Mouse (Mus musculus) CH12.LX (cell line): ENCODE results near the gene Mea1. TPM values are rescaled to one million over a fixed set of nuclear protein-coding genes. Genes with fewer than 3 reads are reported as not detected.

Experiments
- DNase-seq: peaks from one replicate; pipeline ENCODE4 v3.0.0-alpha.2; 2013; ENCODE audit errors: extremely low read depth
- H3K27ac ChIP-seq: 2 replicates; pipeline ENCODE4 v1.5.1; 2012; ENCODE audit warnings: low read depth, mild to moderate bottlenecking, control low read depth, moderate library complexity; ENCODE audit not compliant: insufficient read depth
- H3K27me3 ChIP-seq: replicated peaks from 2 replicates; pipeline ENCODE3; 2012; ENCODE audit warnings: inconsistent platforms
- H3K36me3 ChIP-seq, 2 experiments: replicated peaks in 1 of 2; 2 replicates each; pipeline versions ENCODE3 to v1.6.1; 2012; ENCODE audit warnings: inconsistent platforms in 1 of 2, low read length in 1 of 2, mild to moderate bottlenecking in 1 of 2, mixed read lengths in 1 of 2, moderate library complexity in 1 of 2; ENCODE audit not compliant: control insufficient read depth in 1 of 2, insufficient read depth in 1 of 2
- H3K4me1 ChIP-seq, 2 experiments: 2 replicates each; pipeline ENCODE4 v1.6.1; 2012; ENCODE audit warnings: inconsistent platforms in 1 of 2, moderate library complexity in 1 of 2; ENCODE audit not compliant: insufficient read depth in 2 of 2, control insufficient read depth in 1 of 2
- H3K4me2 ChIP-seq: 2 replicates; pipeline ENCODE4 v1.6.1; 2012; ENCODE audit warnings: low read depth, mild to moderate bottlenecking, control low read depth; ENCODE audit not compliant: poor library complexity, insufficient read depth, severe bottlenecking
- H3K4me3 ChIP-seq, 3 experiments: fragments of 150-350 bp in 1 of 3; sonication (generic) in 1 of 3; replicated peaks in 1 of 3; 2 replicates each; pipeline versions ENCODE3 to v1.5.1; 2011 to 2012; ENCODE audit warnings: low read depth in 2 of 3, low read length in 2 of 3, mild to moderate bottlenecking in 2 of 3, moderate library complexity in 2 of 3, control low read depth in 1 of 3, improper control_type of control experiment in 1 of 3, inconsistent platforms in 1 of 3, mixed read lengths in 1 of 3; ENCODE audit not compliant: poor library complexity in 1 of 3
- H3K79me2 ChIP-seq: replicated peaks from 2 replicates; pipeline ENCODE4 v1.6.1; 2012; ENCODE audit warnings: mild to moderate bottlenecking, moderate library complexity; ENCODE audit not compliant: control insufficient read depth, poor library complexity, insufficient read depth, severe bottlenecking; ENCODE audit errors: extremely low read depth
- H3K9ac ChIP-seq: 2 replicates; pipeline ENCODE4 v1.6.1; 2012; ENCODE audit warnings: low read depth, mild to moderate bottlenecking, control low read depth, moderate library complexity; ENCODE audit not compliant: insufficient read depth
- H3K9me3 ChIP-seq: replicated peaks from 2 replicates; pipeline ENCODE3; 2012; ENCODE audit warnings: low read length, inconsistent platforms, mixed read lengths
- BHLHE40 ChIP-seq: IDR thresholded peaks from 2 replicates; pipeline ENCODE4 v1.6.1; 2011; ENCODE audit warnings: mild to moderate bottlenecking, low read depth, low read length, improper control_type of control experiment
- CHD1 ChIP-seq: IDR thresholded peaks from 2 replicates; pipeline ENCODE4 v1.6.1; 2012; ENCODE audit warnings: low read depth, low read length, improper control_type of control experiment, inconsistent platforms
- CHD2 ChIP-seq: IDR thresholded peaks from 2 replicates; pipeline ENCODE4 v1.6.1; 2011; ENCODE audit warnings: low read length, improper control_type of control experiment
- CTCF ChIP-seq, 2 experiments: IDR thresholded peaks in 1 of 2; conservative IDR thresholded peaks in 1 of 2; 2 replicates each; pipeline ENCODE4 v1.5.1; 2011 to 2012; ENCODE audit warnings: low read depth in 2 of 2, low read length in 2 of 2, improper control_type of control experiment in 1 of 2, inconsistent platforms in 1 of 2, mild to moderate bottlenecking in 1 of 2, moderate library complexity in 1 of 2
- E2F4 ChIP-seq: IDR thresholded peaks from 2 replicates; pipeline ENCODE4 v1.6.1; 2011; ENCODE audit warnings: low read depth, low read length, improper control_type of control experiment; ENCODE audit not compliant: insufficient replicate concordance
- ELF1 ChIP-seq: IDR thresholded peaks from 2 replicates; pipeline ENCODE4 v1.6.1; 2014; ENCODE audit warnings: low read depth, mild to moderate bottlenecking, inconsistent platforms, low read length, improper control_type of control experiment
- EP300 ChIP-seq: IDR thresholded peaks from 2 replicates; pipeline ENCODE4 v1.6.1; 2011; ENCODE audit warnings: low read length, improper control_type of control experiment
- ETS1 ChIP-seq: conservative IDR thresholded peaks from 2 replicates; pipeline ENCODE4 v1.6.1; 2012; ENCODE audit warnings: low read depth, mild to moderate bottlenecking, inconsistent platforms, low read length, improper control_type of control experiment, moderate library complexity
- GABPA ChIP-seq: IDR thresholded peaks from 2 replicates; pipeline ENCODE4 v1.6.1; 2012; ENCODE audit warnings: low read depth, low read length, improper control_type of control experiment, inconsistent platforms; ENCODE audit not compliant: insufficient replicate concordance
- HCFC1 ChIP-seq: IDR thresholded peaks from 2 replicates; pipeline ENCODE4 v1.6.1; 2012; ENCODE audit warnings: low read depth, mild to moderate bottlenecking, inconsistent platforms, low read length, improper control_type of control experiment
- IRF4 ChIP-seq: IDR thresholded peaks from 2 replicates; pipeline ENCODE4 v1.6.1; 2014; ENCODE audit warnings: low read depth, mild to moderate bottlenecking, inconsistent platforms, low read length, improper control_type of control experiment
- JUN ChIP-seq: IDR thresholded peaks from 2 replicates; pipeline ENCODE4 v1.6.1; 2011; ENCODE audit warnings: low read depth, mild to moderate bottlenecking, low read length, improper control_type of control experiment, moderate library complexity; ENCODE audit not compliant: insufficient read depth
- JUND ChIP-seq: conservative IDR thresholded peaks from 2 replicates; pipeline ENCODE4 v1.6.1; 2011; ENCODE audit warnings: low read depth, low read length, improper control_type of control experiment
- MAX ChIP-seq: IDR thresholded peaks from 2 replicates; pipeline ENCODE4 v1.6.1; 2011; ENCODE audit warnings: low read length, improper control_type of control experiment
- MAZ ChIP-seq: IDR thresholded peaks from 2 replicates; pipeline ENCODE4 v1.6.1; 2012; ENCODE audit warnings: low read depth, mild to moderate bottlenecking, inconsistent platforms, low read length, improper control_type of control experiment, moderate library complexity
- MEF2A ChIP-seq: IDR thresholded peaks from 2 replicates; pipeline ENCODE4 v1.6.1; 2014; ENCODE audit warnings: low read depth, mild to moderate bottlenecking, inconsistent platforms, low read length, improper control_type of control experiment, borderline replicate concordance
- MYC ChIP-seq: IDR thresholded peaks from 2 replicates; pipeline ENCODE4 v1.6.1; 2011; ENCODE audit warnings: low read depth, mild to moderate bottlenecking, improper control_type of control experiment, low read length
- NELFE ChIP-seq: IDR thresholded peaks from 2 replicates; pipeline ENCODE4 v1.6.1; 2011; ENCODE audit warnings: low read depth, low read length, improper control_type of control experiment
- PAX5 ChIP-seq: IDR thresholded peaks from 2 replicates; pipeline ENCODE4 v1.6.1; 2012; ENCODE audit warnings: low read length, inconsistent platforms, mixed read lengths
- POLR2A ChIP-seq: IDR thresholded peaks from 2 replicates; pipeline ENCODE4 v1.6.1; 2011; ENCODE audit warnings: low read depth, mild to moderate bottlenecking, improper control_type of control experiment, low read length
- RAD21 ChIP-seq: IDR thresholded peaks from 2 replicates; pipeline ENCODE4 v1.6.1; 2011; ENCODE audit warnings: low read depth, mild to moderate bottlenecking, low read length, improper control_type of control experiment, moderate library complexity
- RCOR1 ChIP-seq: conservative IDR thresholded peaks from 2 replicates; pipeline ENCODE4 v1.6.1; 2012; ENCODE audit warnings: low read depth, mild to moderate bottlenecking, inconsistent platforms, low read length, improper control_type of control experiment
- SIN3A ChIP-seq: IDR thresholded peaks from 2 replicates; pipeline ENCODE4 v1.6.1; 2012; ENCODE audit warnings: low read length, improper control_type of control experiment, inconsistent platforms
- SMC3 ChIP-seq: IDR thresholded peaks from 2 replicates; pipeline ENCODE4 v1.6.1; 2011; ENCODE audit warnings: low read depth, low read length, improper control_type of control experiment
- TBP ChIP-seq: conservative IDR thresholded peaks from 2 replicates; pipeline ENCODE4 v1.6.1; 2011; ENCODE audit warnings: low read depth, low read length, improper control_type of control experiment
- UBTF ChIP-seq: IDR thresholded peaks from 2 replicates; pipeline ENCODE4 v1.6.1; 2012; ENCODE audit warnings: low read depth, mild to moderate bottlenecking, inconsistent platforms, low read length, improper control_type of control experiment, moderate library complexity
- USF1 ChIP-seq: IDR thresholded peaks from 2 replicates; pipeline ENCODE4 v1.6.1; 2014; ENCODE audit warnings: low read depth, mild to moderate bottlenecking, inconsistent platforms, low read length, improper control_type of control experiment
- ZKSCAN1 ChIP-seq: IDR thresholded peaks from 2 replicates; pipeline ENCODE4 v1.6.1; 2012; ENCODE audit warnings: low read depth, inconsistent platforms, low read length, improper control_type of control experiment, borderline replicate concordance
- ZNF384 ChIP-seq: IDR thresholded peaks from 2 replicates; pipeline ENCODE4 v1.6.1; 2012; ENCODE audit warnings: low read depth, low read length, improper control_type of control experiment, inconsistent platforms
- dilution Hi-C: fragments of 300-500 bp; cut with MboI; formaldehyde crosslinking; loops from 2 replicates; pipeline ENCODE4 v1.14.3; 2020; ENCODE audit warnings: low sequenced_read_pairs; ENCODE audit not compliant: extremely low pct_unique_long_range_greater_than_20kb, extremely low pct_ligation_motif_present
- in situ Hi-C: fragments of 300-500 bp; cut with MboI; formaldehyde crosslinking; loops from 3 replicates; pipeline ENCODE4 v1.14.3; 2019; ENCODE audit warnings: low sequenced_read_pairs, low pct_ligation_motif_present, low pct_unique_long_range_greater_than_20kb, mixed read lengths
- polyA plus RNA-seq: library from polyadenylated mRNA; unstranded; fragments of >175 nt; gene quantifications from 2 replicates; pipeline ENCODE4 v1.2.1, GENCODE M21; 2012; ENCODE audit warnings: low read depth; ENCODE audit not compliant: insufficient read length
- total RNA-seq, 2 experiments: library from RNA; depleted of rRNA; stranded (reverse); fragments of 300-350 nt in 1 of 2; fragments of >200 nt in 1 of 2; gene quantifications; 2 replicates each; pipeline ENCODE4 v1.2.3; 2012 to 2014

Mea1 gene
- total and polyA plus RNA-seq, 3 experiments: 68.3 to 106 (median 86.1) TPM

- H3K4me1 ChIP-seq: peaks cover 7 to 30% of the 10 kb centered on the region in 2 experiments
- TF ChIP-seq ZNF384 (no peak), MAX (no peak), CTCF (conservative IDR thresholded peaks at IDR 0.05 in 1 of 2, IDR thresholded peaks at IDR 0.05 in 1 of 2; ENCODE audit: low read depth in 2 of 2, low read length in 2 of 2) (peak in 1 of 2 experiments; percentile 9; a peak in 1 of 4 replicates), RCOR1 (no peak), NELFE (0 out of 2 replicates have a peak, but pooled peaks have one; percentile 21), MAZ (peak; percentile 59; the same call in 1 of the 2 replicates), PAX5 (no peak), JUN (no peak), GABPA (no peak), BHLHE40 (no peak), JUND (no peak), ELF1 (peak; percentile 54), USF1 (no peak), EP300 (no peak), SMC3 (no peak), TBP (no peak), CHD2 (peak; percentile 91; the same call in 1 of the 2 replicates), RAD21 (no peak), HCFC1 (no peak; the same call in 1 of the 2 replicates), POLR2A (peak; percentile 42; the same call in 1 of the 2 replicates), SIN3A (peak; percentile 42; the same call in 1 of the 2 replicates), E2F4 (no peak), ZKSCAN1 (no peak), UBTF (0 out of 2 replicates have a peak, but pooled peaks have one; percentile 36), IRF4 (no peak), ETS1 (no peak), MEF2A (no peak), MYC (0 out of 2 replicates have a peak, but pooled peaks have one; percentile 25), CHD1 (no peak)
- H3K4me2 ChIP-seq: peak overlapping the region; percentile 81
- dilution Hi-C loops: no loop called here
- H3K9ac ChIP-seq: peak overlapping the region; percentile 99
- no peaks in the 10 kb centered on the region for H3K9me3 ChIP-seq
- peak overlapping the region; percentile 77 to 99 (median 86) for H3K4me3 ChIP-seq
- H3K36me3 ChIP-seq: peaks cover 58 to 69% of the 10 kb centered on the region in 2 experiments
- H3K27ac ChIP-seq: peak overlapping the region; percentile 64
- peak; percentile 64 for DNase-seq
- peaks cover 29% of the 10 kb centered on the region for H3K79me2 ChIP-seq
- H3K27me3 ChIP-seq: no peaks in the 10 kb centered on the region
- in situ Hi-C loops: no loop called here
Observed at GRCm38 (mm10) chr17:46679843-46680759, 1.5 kb downstream of the Mea1 start.
